Mouse (Mus musculus) liver, adult 2 months (tissue): ENCODE results near the gene Msrb3. TPM values are rescaled to one million over a fixed set of nuclear protein-coding genes. Genes with fewer than 3 reads are reported as not detected.
A peak's percentile ranks its signal among the peaks of the same experiment; 100 is the strongest.

Experiments
- DNase-seq: peaks from one replicate; pipeline ENCODE4 v3.0.0-alpha.2; 2011; ENCODE audit warnings: low read depth, low spot score; ENCODE audit errors: extremely low read depth
- H3K27ac ChIP-seq: fragments of 200-500 bp; replicated peaks from 2 replicates; pipeline ENCODE4 v1.5.1; 2012; ENCODE audit warnings: low read depth, mild to moderate bottlenecking, control low read depth, inconsistent platforms, low read length; ENCODE audit not compliant: insufficient read depth
- H3K27me3 ChIP-seq: fragments of 200-500 bp; 2 replicates; pipeline ENCODE4 v1.6.1; 2012; ENCODE audit warnings: mild to moderate bottlenecking, moderate library complexity, low read length, inconsistent platforms; ENCODE audit not compliant: control insufficient read depth, insufficient read depth
- H3K36me3 ChIP-seq: fragments of 200-500 bp; 2 replicates; pipeline ENCODE4 v1.6.1; 2012; ENCODE audit warnings: low read length, inconsistent platforms; ENCODE audit not compliant: control insufficient read depth, insufficient read depth
- H3K4me1 ChIP-seq: fragments of 200-500 bp; 2 replicates; pipeline ENCODE4 v1.6.1; 2011; ENCODE audit warnings: low read length; ENCODE audit not compliant: control insufficient read depth, insufficient read depth
- H3K4me3 ChIP-seq: fragments of 200-500 bp; 2 replicates; pipeline ENCODE4 v1.5.1; 2011; ENCODE audit warnings: low read depth, mild to moderate bottlenecking, control low read depth, low read length, moderate library complexity; ENCODE audit not compliant: insufficient read depth
- H3K79me2 ChIP-seq: fragments of 200-500 bp; 2 replicates; pipeline ENCODE4 v1.6.1; 2012; ENCODE audit warnings: inconsistent platforms, mild to moderate bottlenecking, low read length, moderate library complexity; ENCODE audit not compliant: control insufficient read depth, insufficient read depth
- H3K9ac ChIP-seq: fragments of 200-500 bp; 2 replicates; pipeline ENCODE4 v1.6.1; 2012; ENCODE audit warnings: low read depth, mild to moderate bottlenecking, control low read depth, inconsistent platforms, low read length
- CTCF ChIP-seq: fragments of 200-500 bp; IDR thresholded peaks from 2 replicates; pipeline ENCODE4 v1.5.1; 2011; ENCODE audit warnings: low read depth, low read length, control low read depth
- POLR2A ChIP-seq: fragments of 200-500 bp; IDR thresholded peaks from 2 replicates; pipeline ENCODE4 v1.6.1; 2011; ENCODE audit warnings: low read length, control low read depth; ENCODE audit not compliant: insufficient read depth; ENCODE audit errors: extremely low read depth
- WGBS: fragments of 180-500 bp; shearing (Covaris S2); methylation state at CpG from one replicate; pipeline ENCODE4 v1.1.7; 2018; 5-methylcytosine and 5-hydroxymethylcytosine counted together
- polyA plus RNA-seq: library from polyadenylated mRNA; depleted of rRNA; stranded (reverse); fragments of >200 nt; gene quantifications from 2 replicates; pipeline ENCODE4 v1.2.3, GENCODE M21; 2012
- total RNA-seq: library from RNA; depleted of rRNA; stranded (reverse); fragments of >200 nt; gene quantifications from 2 replicates; pipeline ENCODE4 v1.2.3, GENCODE M21; 2014

Gene Msrb3
- total and polyA plus RNA-seq, 2 experiments: 4.1 to 9.5 TPM

- H3K4me1 ChIP-seq: peaks cover 12% of the 10 kb centered on the region
- H3K36me3 ChIP-seq: no peaks in the 10 kb centered on the region
- no peak for DNase-seq
- peak overlapping the region; percentile 28 for H3K27ac ChIP-seq
- WGBS: 36% methylated on average over 15 of the region's 15 CpGs
- H3K79me2 ChIP-seq: no peaks in the 10 kb centered on the region
- H3K27me3 ChIP-seq: no peaks in the 10 kb centered on the region
- 0 out of 2 replicates have a peak overlapping the region, but pooled peaks have one; percentile 2 for H3K9ac ChIP-seq
- TF ChIP-seq POLR2A: no peak
- TF ChIP-seq CTCF: no peak; the same call in 1 of the 2 replicates
- H3K4me3 ChIP-seq: no peak overlapping the region
Measured at GRCm38 (mm10) chr10:120895899-120896289, 3.0 kb downstream of the Msrb3 start.

GRCm38 (mm10) chr10:120894978-120895898 lies 3.7 kb downstream of the Msrb3 start:
- Histone ChIP-seq H3K27me3 (no peaks in the 10 kb centered on the region), H3K9ac (no peak overlapping the region; the same call in 1 of the 2 replicates), H3K4me3 (no peak overlapping the region), H3K79me2 (no peaks in the 10 kb centered on the region), H3K4me1 (peaks cover 12% of the 10 kb centered on the region), H3K27ac (peak overlapping the region; percentile 84), H3K36me3 (no peaks in the 10 kb centered on the region)
- TF ChIP-seq CTCF (no peak), POLR2A (no peak)
- WGBS: 78% methylated on average over 15 of the region's 15 CpGs
- DNase-seq: peak; percentile 32

- Histone ChIP-seq H3K27ac (peak overlapping the region; percentile 20; the same call in 1 of the 2 replicates), H3K4me1 (peaks cover 12% of the 10 kb centered on the region), H3K4me3 (no peak overlapping the region), H3K36me3 (no peaks in the 10 kb centered on the region), H3K27me3 (no peaks in the 10 kb centered on the region), H3K79me2 (no peaks in the 10 kb centered on the region), H3K9ac (no peak overlapping the region)
- no peak for DNase-seq
- TF ChIP-seq POLR2A: no peak
- TF ChIP-seq CTCF: no peak
- WGBS: 32% methylated on average over 4 of the region's 4 CpGs
Measured at GRCm38 (mm10) chr10:120893938-120894337, 5.0 kb downstream of the Msrb3 start.

- TF ChIP-seq POLR2A (no peak), CTCF (no peak)
- WGBS: 92% methylated on average over 4 of the region's 4 CpGs
Measured at GRCm38 (mm10) chr10:120891131-120891530, 7.8 kb downstream of the Msrb3 start.

GRCm38 (mm10) chr10:120890592-120890991 lies 8.3 kb downstream of the Msrb3 start:
- no peak for DNase-seq

More at GRCm38 (mm10) chr10:120891131-120891530, 7.8 kb downstream of the Msrb3 start:
- no peak for DNase-seq
- H3K9ac ChIP-seq: no peak overlapping the region
- no peaks in the 10 kb centered on the region for H3K27me3 ChIP-seq
- H3K4me1 ChIP-seq: peaks cover 10% of the 10 kb centered on the region
- H3K27ac ChIP-seq: no peak overlapping the region
- H3K79me2 ChIP-seq: no peaks in the 10 kb centered on the region
- no peak overlapping the region for H3K4me3 ChIP-seq
- H3K36me3 ChIP-seq: no peaks in the 10 kb centered on the region

More at GRCm38 (mm10) chr10:120890592-120890991, 8.3 kb downstream of the Msrb3 start:
- no peak overlapping the region for H3K27ac ChIP-seq
- H3K27me3 ChIP-seq: no peaks in the 10 kb centered on the region
- 100% methylated on average over 1 of the region's 1 CpGs for WGBS
- H3K4me3 ChIP-seq: no peak overlapping the region
- H3K79me2 ChIP-seq: no peaks in the 10 kb centered on the region
- no peaks in the 10 kb centered on the region for H3K36me3 ChIP-seq
- peaks cover 10% of the 10 kb centered on the region for H3K4me1 ChIP-seq
- TF ChIP-seq POLR2A: no peak
- no peak for TF ChIP-seq CTCF
- H3K9ac ChIP-seq: no peak overlapping the region
